Comparison of ENCODE assay signal across 9 mouse cellular contexts in the genomic region with DNA sequence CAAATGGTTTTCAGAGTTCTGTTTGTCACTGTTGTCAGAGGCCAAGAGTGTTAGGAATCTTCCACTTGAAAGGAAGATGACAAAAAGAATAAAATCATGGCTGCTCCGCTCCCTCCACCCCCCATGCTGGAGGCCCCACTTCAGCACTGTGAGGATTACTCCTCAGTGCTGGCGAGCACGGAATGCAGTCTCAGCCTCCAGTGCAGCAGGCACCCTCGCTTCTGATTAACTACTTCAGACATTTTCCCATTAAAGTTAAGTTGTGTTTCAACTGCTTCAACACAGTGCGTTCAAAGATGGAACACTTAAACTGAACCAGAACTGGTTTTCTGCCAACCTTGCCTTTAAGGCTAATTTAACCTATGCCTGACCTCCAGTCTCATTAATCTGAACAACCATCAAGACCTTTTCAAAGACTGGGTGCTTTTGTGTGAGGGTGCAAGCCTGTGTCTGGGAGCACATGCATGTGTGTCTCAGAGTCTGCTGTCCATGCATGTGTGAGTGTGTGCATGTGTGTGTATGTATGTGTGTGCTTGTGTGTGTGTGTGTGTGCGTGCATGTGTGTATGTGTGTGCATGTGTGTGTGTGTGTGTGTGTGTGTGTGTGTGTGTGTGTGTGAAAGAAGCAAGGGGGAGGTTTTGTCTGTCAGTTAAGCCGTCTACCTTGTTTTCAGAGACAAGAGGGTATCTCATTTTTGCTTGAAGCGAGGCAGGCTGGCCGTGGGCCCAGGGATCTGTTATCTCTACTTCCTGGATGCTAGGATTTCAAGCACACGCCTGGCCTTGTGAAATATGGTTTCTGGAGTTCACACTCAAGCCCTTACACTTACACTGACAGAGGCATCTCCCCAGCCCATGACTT. TPM values are rescaled to one million over a fixed set of nuclear protein-coding genes. Genes with fewer than 3 reads are reported as not detected.
DNase-seq lines count a peak whose midpoint lies in the region; ATAC-seq and TF ChIP-seq lines count a peak whose summit lies in the region.
"Had no signal": no experiment of that assay in that cellular context is flagged by ENCODE, and none has a peak within 500 bp of the region (broad histone marks: within the 10 kb centered on the region; RNA-seq: fewer than 3 reads in every experiment).

No protein-coding gene starts in this region.

- H3K4me3 ChIP-seq in midbrain, embryonic 10.5 days: peak overlapping the region; percentile 7; the same call in 1 of the 2 replicates
- H3K4me3 ChIP-seq in midbrain, postnatal 0 days (ENCODE audit: low read depth, low read length): no peak overlapping the region
- H3K4me3 ChIP-seq in heart, postnatal 0 days (ENCODE audit: low read depth, low read length): no peak overlapping the region
- H3K4me3 ChIP-seq in limb, embryonic 10.5 days: no peak overlapping the region
- H3K4me3 ChIP-seq: megakaryocyte, embryonic 14.5 days had no signal

- H3K36me3 ChIP-seq in midbrain, embryonic 10.5 days: peaks cover 14% of the 10 kb centered on the region
- no peaks in the 10 kb centered on the region for H3K36me3 ChIP-seq in midbrain, postnatal 0 days (ENCODE audit: insufficient read depth, low read length)
- no peaks in the 10 kb centered on the region for H3K36me3 ChIP-seq in heart, postnatal 0 days (replicated peaks; ENCODE audit: control insufficient read depth, insufficient read depth, low read length)
- H3K36me3 ChIP-seq in limb, embryonic 10.5 days: peaks cover 4% of the 10 kb centered on the region; the same call in 1 of the 2 replicates

- no peak for DNase-seq in midbrain, embryonic 10.5 days (ENCODE audit: low spot score)
- no peak for DNase-seq in midbrain, postnatal 0 days (ENCODE audit: low spot score)
- no peak for DNase-seq in heart, postnatal 0 days (ENCODE audit: low spot score)
- no peak for DNase-seq in limb, embryonic 10.5 days (ENCODE audit: low spot score)
- DNase-seq in retina, postnatal 1 day: peak; percentile 82
- DNase-seq in cerebellum, postnatal 36 days: no peak
- no peak for DNase-seq in adipocyte (ENCODE audit: low spot score)
- DNase-seq in thymus, postnatal 0 days (ENCODE audit: low spot score): no peak

- TF ChIP-seq CTCF in midbrain, postnatal 0 days (IDR thresholded peaks at IDR 0.05): no peak
- no peak for TF ChIP-seq CTCF in heart, postnatal 0 days (IDR thresholded peaks at IDR 0.05; ENCODE audit: low read depth)

- peak overlapping the region; percentile 65 for H3K27ac ChIP-seq in midbrain, embryonic 10.5 days (replicated peaks)
- no peak overlapping the region for H3K27ac ChIP-seq in midbrain, postnatal 0 days (ENCODE audit: low read depth, low read length)
- H3K27ac ChIP-seq in heart, postnatal 0 days (ENCODE audit: low read depth): 0 out of 2 replicates have a peak overlapping the region, but pooled peaks have one; percentile 10
- peak overlapping the region; percentile 42 for H3K27ac ChIP-seq in limb, embryonic 10.5 days

- H3K9me3 ChIP-seq in midbrain, embryonic 10.5 days (replicated peaks): peaks cover 6% of the 10 kb centered on the region; the same call in 1 of the 2 replicates
- H3K9me3 ChIP-seq in midbrain, postnatal 0 days (ENCODE audit: low read length): no peaks in the 10 kb centered on the region
- no peaks in the 10 kb centered on the region for H3K9me3 ChIP-seq in heart, postnatal 0 days (replicated peaks; ENCODE audit: control insufficient read depth, low read length)
- H3K9me3 ChIP-seq in limb, embryonic 10.5 days (replicated peaks): no peaks in the 10 kb centered on the region

- no peaks in the 10 kb centered on the region for H3K27me3 ChIP-seq in midbrain, embryonic 10.5 days (ENCODE audit: low read depth, poor library complexity, severe bottlenecking)
- no peaks in the 10 kb centered on the region for H3K27me3 ChIP-seq in midbrain, postnatal 0 days (ENCODE audit: insufficient read depth, low read length)
- H3K27me3 ChIP-seq in heart, postnatal 0 days (ENCODE audit: control insufficient read depth, insufficient read depth, low read length): no peaks in the 10 kb centered on the region
- H3K27me3 ChIP-seq in limb, embryonic 10.5 days (ENCODE audit: low read depth, poor library complexity, severe bottlenecking): no peaks in the 10 kb centered on the region
- H3K27me3 ChIP-seq: megakaryocyte, embryonic 14.5 days had no signal

- no peak overlapping the region for H3K4me2 ChIP-seq in midbrain, postnatal 0 days (ENCODE audit: low read depth, low read length, poor library complexity, severe bottlenecking)
- no peak overlapping the region for H3K4me2 ChIP-seq in heart, postnatal 0 days (ENCODE audit: low read depth, low read length)

- WGBS in midbrain, embryonic 10.5 days: 50% methylated on average over 10 of the region's 10 CpGs
- WGBS in midbrain, postnatal 0 days: 49% methylated on average over 10 of the region's 10 CpGs
- 42% methylated on average over 10 of the region's 10 CpGs for WGBS in heart, postnatal 0 days
- 31% methylated on average over 10 of the region's 10 CpGs for WGBS in limb, embryonic 10.5 days

- no peak for ATAC-seq in midbrain, postnatal 0 days (ENCODE audit: low FRiP score)
- ATAC-seq in heart, postnatal 0 days (ENCODE audit: insufficient read depth, low read depth): 0 out of 2 replicates have a peak, but pooled peaks have one; percentile 33

- H3K9ac ChIP-seq in midbrain, postnatal 0 days (replicated peaks; ENCODE audit: low read length, poor library complexity, severe bottlenecking): no peak overlapping the region
- H3K9ac ChIP-seq in heart, postnatal 0 days (replicated peaks; ENCODE audit: low read depth, low read length): no peak overlapping the region

- H3K4me1 ChIP-seq in midbrain, embryonic 10.5 days: peaks cover 72% of the 10 kb centered on the region
- no peaks in the 10 kb centered on the region; the same call in 1 of the 2 replicates for H3K4me1 ChIP-seq in midbrain, postnatal 0 days (ENCODE audit: insufficient read depth, low read length)
- peaks cover 26% of the 10 kb centered on the region for H3K4me1 ChIP-seq in heart, postnatal 0 days (ENCODE audit: control insufficient read depth, insufficient read depth)
- H3K4me1 ChIP-seq in limb, embryonic 10.5 days: peaks cover 41% of the 10 kb centered on the region

- TF ChIP-seq EP300 in heart, postnatal 0 days (IDR thresholded peaks at IDR 0.05; ENCODE audit: low read depth): no peak

RNA-seq across cellular contexts. Expression of a gene that starts 51.2 kb away (rescaled TPM):
- polyA plus RNA-seq in midbrain, embryonic 10.5 days (2016; fragmentation: Nextera tagmentation; extraction: Ambion mirVana): 18.1 and 18.4 TPM in 2 replicates
- 37.5 and 39.8 TPM in 2 replicates for total RNA-seq in midbrain, postnatal 0 days (2014; rRNA removed)
- 23.9 and 24.3 TPM in 2 replicates for polyA plus RNA-seq in midbrain, postnatal 0 days (2015; fragmentation: Nextera tagmentation; extraction: Ambion mirVana)
- 3.3 and 8.9 TPM in 2 replicates for total RNA-seq in heart, postnatal 0 days (2014; rRNA removed; ENCODE audit: low replicate concordance)
- 2.4 and 2.7 TPM in 2 replicates for polyA plus RNA-seq in heart, postnatal 0 days (2015; fragmentation: Nextera tagmentation; extraction: Ambion mirVana)
- 7.7 and 7.8 TPM in 2 replicates for polyA plus RNA-seq in limb, embryonic 10.5 days (2016; fragmentation: Nextera tagmentation; extraction: Ambion mirVana)
- polyA plus RNA-seq in thymus, postnatal 0 days (2015; fragmentation: Nextera tagmentation; extraction: Ambion mirVana): 6.0 and 6.5 TPM in 2 replicates
